Mouse (Mus musculus) embryonic stem cell, embryonic (primary cell): ENCODE data around the gene Bbc3.

Experiments used
- CTCF ChIA-PET, 4 experiments: fragments of 300-600 bp in 2 of 4; fragments of 350-600 bp in 2 of 4; sonication (Branson Sonifier 250); formaldehyde crosslinking; loops; one replicate each; lab custom pipeline; 2022; ENCODE audit warnings: inconsistent platforms in 2 of 4; lab: Charles Lee
- POLR2A ChIA-PET, 4 experiments: fragments of 300-600 bp in 2 of 4; fragments of 350-600 bp in 2 of 4; sonication (Branson Sonifier 250); formaldehyde crosslinking; loops; one replicate each; lab custom pipeline; 2022; ENCODE audit warnings: antibody characterized with exemption in 4 of 4, inconsistent platforms in 1 of 4; lab: Charles Lee

Gene Bbc3

GRCm38 (mm10) chr7:16308555-16309317 is 543 bp downstream of the Bbc3 start:
- ChIA-PET CTCF (interaction anchor here in 1 of 4 experiments (4.2 kb wide), 1 partner anchor 14 kb away, joined by 32 read pairs; no protein-coding TSS in a partner anchor), POLR2A (interaction anchor here in 3 of 4 experiments (0.6 to 8.9 kb wide), 23 partner anchors 7 to 167 kb away, joined by 3 to 111 read pairs (median 4); partner anchors contain the start of genes Ccdc9 (in 1 of the 3), Inafm1 (in 1 of the 3) and Zc3h4 (in 1 of the 3))

DNA sequence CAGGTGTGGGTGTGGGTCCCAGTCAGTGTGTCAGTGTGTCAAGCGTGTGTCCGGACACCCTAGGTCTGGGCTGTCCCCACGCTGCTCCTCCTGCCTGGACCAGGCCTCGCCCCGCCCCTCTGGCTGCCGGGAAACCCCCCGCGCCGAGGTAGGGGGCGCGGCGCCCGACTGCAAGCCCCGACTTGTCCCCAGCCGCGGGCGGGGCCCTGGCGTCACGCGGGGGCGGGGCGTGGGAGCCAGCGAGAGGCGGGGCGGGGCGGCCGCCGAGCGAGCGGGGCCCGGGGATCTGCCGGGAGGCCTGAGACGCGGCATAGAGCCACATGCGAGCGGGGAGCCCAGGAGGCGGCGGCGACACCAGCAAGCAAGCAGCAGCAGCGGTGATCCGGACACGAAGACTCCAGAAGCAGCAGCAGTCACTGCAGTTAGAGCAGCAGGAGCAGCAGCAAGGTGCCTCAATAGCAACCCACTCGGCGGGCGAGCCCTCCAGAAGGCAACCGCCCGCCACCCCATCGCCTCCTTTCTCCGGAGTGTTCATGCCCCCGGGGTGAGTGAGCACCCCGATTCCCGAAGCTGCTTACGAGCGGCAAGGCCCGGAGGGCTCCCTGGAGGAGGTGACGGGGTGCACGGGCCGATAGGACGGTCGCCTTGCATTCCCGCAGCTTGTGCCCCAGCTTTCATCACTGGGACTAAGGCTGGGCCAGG is 1.3 kb downstream of the Bbc3 start:
- ChIA-PET CTCF (interaction anchor here in 3 of 4 experiments (0.7 to 4.2 kb wide), 5 partner anchors 15 to 487 kb away, joined by 4 to 32 read pairs (median 7); no protein-coding TSS in a partner anchor), POLR2A (interaction anchor here in 3 of 4 experiments (0.6 to 8.9 kb wide), 22 partner anchors 8 to 166 kb away, joined by 3 to 111 read pairs (median 5); partner anchors contain the start of genes Ccdc9 (in 1 of the 3), Inafm1 (in 1 of the 3) and Zc3h4 (in 1 of the 3))

DNA sequence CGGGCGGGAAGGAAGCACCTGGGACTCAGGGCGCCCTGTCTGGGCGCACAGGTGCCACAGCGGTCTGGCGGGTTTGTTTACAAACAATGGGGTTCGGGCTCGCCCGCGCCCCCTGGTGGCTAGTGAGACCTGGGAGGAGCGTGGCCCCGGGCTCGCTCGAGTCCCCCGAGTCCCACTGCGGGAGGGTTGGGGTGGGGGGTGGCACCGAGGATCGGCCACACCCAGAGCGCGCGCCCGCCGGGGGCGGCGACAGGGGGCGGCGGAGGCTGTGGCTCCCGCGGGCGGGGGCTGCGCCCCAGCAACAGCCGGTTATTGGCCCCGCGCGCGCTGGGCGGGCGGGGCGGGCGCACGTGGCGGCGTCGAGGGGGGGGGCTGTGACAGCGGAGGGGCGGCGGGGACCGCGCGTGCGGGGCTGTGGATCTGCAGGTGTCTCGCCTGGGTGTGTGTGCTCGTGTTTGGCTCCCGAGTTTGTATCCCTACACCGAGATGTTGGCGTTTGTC is 1.9 kb downstream of the Bbc3 start:
- ChIA-PET POLR2A (interaction anchor here in 3 of 4 experiments (0.5 to 8.9 kb wide), 29 partner anchors 8 to 305 kb away, joined by 3 to 111 read pairs (median 4); partner anchors contain the start of genes Arhgap35 (in 1 of the 3), Ccdc9 (in 1 of the 3), Inafm1 (in 1 of the 3) and Slc8a2 (in 1 of the 3)), CTCF (interaction anchor here (0.6 to 4.2 kb wide), 13 partner anchors 11 to 487 kb away, joined by 3 to 32 read pairs (median 6); partner anchors contain the start of gene Inafm1 (in 1 of the 4))

DNA sequence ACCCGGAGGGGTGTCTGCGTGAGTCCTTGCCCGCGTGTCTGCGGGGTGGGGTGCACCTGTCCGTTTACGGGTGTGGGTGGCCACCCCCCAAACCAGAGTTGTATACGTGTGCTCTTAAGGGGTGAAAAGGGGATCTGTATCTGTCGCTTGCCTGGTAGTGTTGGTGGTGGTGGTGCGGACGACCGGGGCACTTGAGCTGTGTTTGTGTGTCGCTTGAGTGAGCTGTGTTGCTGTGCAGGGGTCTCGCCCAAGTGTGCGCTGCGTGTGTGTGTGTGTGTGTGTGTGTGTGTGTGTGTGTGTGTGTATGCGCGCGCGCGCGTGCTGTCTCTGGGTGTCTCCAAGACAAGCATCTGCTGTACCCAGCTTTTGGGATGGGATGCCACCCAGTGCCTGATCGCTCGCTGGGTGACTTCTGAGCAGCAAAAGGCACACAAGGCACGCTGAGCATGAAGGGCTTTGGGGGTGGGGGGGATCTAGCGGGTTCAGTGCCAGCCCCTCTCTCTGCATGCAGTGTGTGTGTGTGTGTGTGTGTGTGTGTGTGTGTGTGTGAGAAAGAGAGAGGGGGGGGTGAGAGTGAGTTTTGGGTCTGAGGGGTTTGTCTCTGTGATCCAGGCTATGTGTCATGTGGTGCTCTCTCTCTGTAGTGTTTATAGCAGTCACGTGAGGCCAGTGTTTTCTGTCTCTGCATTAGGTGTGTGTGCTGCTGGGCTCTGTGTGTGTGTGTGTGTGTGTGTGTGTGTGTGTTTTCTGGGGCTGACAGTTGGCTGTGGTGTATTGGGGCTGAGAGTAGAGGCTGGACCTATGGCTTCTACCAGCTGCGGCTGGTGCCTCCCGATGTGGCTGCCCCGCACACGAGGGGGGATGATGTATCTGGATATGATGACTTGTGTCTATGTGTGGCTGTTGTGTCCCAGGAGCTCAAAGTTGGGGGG is 2.6 kb downstream of the Bbc3 start:
- ChIA-PET CTCF (interaction anchor here (0.5 to 4.2 kb wide), 19 partner anchors 11 to 213 kb away, joined by 3 to 32 read pairs (median 4); partner anchors contain the start of gene Inafm1 (in 2 of the 4)), POLR2A (interaction anchor here in 3 of 4 experiments (0.5 to 8.9 kb wide), 33 partner anchors 9 to 304 kb away, joined by 3 to 111 read pairs (median 4); partner anchors contain the start of genes Ccdc9 (in 2 of the 3), Arhgap35 (in 1 of the 3), Inafm1 (in 1 of the 3) and Napa (in 1 of the 3))

GRCm38 (mm10) chr7:16311453-16312004 is 3.3 kb downstream of the Bbc3 start:
- POLR2A ChIA-PET = interaction anchor here in 3 of 4 experiments (0.6 to 8.9 kb wide), 24 partner anchors 10 to 304 kb away, joined by 3 to 111 read pairs (median 8); partner anchors contain the start of genes Ccdc9 (in 2 of the 3), Arhgap35 (in 1 of the 3), Napa (in 1 of the 3) and Sae1 (in 1 of the 3)

GRCm38 (mm10) chr7:16312011-16312671 is 3.9 kb downstream of the Bbc3 start:
- CTCF ChIA-PET = interaction anchor here in 2 of 4 experiments (0.6 to 3.8 kb wide), 4 partner anchors 14 to 49 kb away, joined by 12 to 28 read pairs (median 13); partner anchors contain the start of gene Inafm1 (in 1 of the 2)
- POLR2A ChIA-PET = interaction anchor here (0.6 to 8.9 kb wide), 19 partner anchors 11 to 135 kb away, joined by 3 to 111 read pairs (median 8); partner anchors contain the start of genes Ccdc9 (in 1 of the 4) and Sae1 (in 1 of the 4)

More at GRCm38 (mm10) chr7:16311453-16312004, 3.3 kb downstream of the Bbc3 start:
- CTCF ChIA-PET = interaction anchor here in 2 of 4 experiments (0.5 to 3.8 kb wide), 5 partner anchors 16 to 142 kb away, joined by 3 to 28 read pairs (median 12); partner anchors contain the start of gene Inafm1 (in 1 of the 2)

DNA sequence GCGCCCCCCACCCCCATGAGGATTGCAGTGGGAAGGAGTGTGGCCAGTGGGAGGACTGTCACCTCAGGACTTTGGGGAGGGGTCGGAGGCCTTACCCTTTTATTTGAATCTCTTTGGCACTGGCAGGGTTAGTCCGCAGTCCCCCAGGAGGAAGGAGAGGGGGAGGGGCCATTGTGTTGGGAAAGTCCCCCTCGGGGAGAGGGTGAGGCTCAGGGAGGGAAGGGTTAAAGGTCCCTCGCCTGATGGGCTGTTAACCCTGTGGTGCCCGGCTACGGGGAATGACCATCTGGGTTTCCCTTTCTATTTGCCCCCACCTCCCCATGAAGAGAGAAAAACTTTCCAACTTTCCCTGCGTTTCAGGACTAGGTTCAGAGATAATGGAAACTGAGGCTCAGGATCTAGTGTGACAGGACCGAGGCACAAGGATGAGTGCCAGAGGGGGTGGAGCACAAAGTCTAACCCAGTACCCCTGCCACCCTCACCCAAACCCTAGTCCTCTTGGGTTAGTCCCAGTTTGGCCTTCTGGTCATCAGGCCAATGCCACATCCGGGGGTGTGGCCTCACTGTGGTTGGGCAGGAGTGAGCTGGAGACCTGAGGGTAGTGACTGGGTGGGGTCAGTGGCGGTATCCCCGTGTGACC is 4.6 kb downstream of the Bbc3 start:
- POLR2A ChIA-PET = interaction anchor here (0.6 to 8.9 kb wide), 51 partner anchors 10 to 306 kb away, joined by 3 to 111 read pairs (median 5); partner anchors contain the start of genes Ccdc9 (in 3 of the 4), Sae1 (in 2 of the 4), Inafm1 (in 1 of the 4) and Slc8a2 (in 1 of the 4)
- CTCF ChIA-PET = interaction anchor here (0.6 to 3.8 kb wide), 10 partner anchors 13 to 150 kb away, joined by 3 to 28 read pairs (median 10); no protein-coding TSS in a partner anchor

GRCm38 (mm10) chr7:16313481-16314220 is 5.5 kb downstream of the Bbc3 start:
- ChIA-PET POLR2A (interaction anchor here (0.5 to 8.9 kb wide), 63 partner anchors 9 to 475 kb away, joined by 3 to 111 read pairs (median 4); partner anchors contain the start of genes Inafm1 (in 3 of the 4), Ccdc9 (in 2 of the 4), Sae1 (in 2 of the 4) and Napa (in 1 of the 4)), CTCF (interaction anchor here (0.6 to 3.8 kb wide), 12 partner anchors 12 to 311 kb away, joined by 3 to 28 read pairs (median 6); partner anchors contain the start of gene Arhgap35 (in 1 of the 4))

DNA sequence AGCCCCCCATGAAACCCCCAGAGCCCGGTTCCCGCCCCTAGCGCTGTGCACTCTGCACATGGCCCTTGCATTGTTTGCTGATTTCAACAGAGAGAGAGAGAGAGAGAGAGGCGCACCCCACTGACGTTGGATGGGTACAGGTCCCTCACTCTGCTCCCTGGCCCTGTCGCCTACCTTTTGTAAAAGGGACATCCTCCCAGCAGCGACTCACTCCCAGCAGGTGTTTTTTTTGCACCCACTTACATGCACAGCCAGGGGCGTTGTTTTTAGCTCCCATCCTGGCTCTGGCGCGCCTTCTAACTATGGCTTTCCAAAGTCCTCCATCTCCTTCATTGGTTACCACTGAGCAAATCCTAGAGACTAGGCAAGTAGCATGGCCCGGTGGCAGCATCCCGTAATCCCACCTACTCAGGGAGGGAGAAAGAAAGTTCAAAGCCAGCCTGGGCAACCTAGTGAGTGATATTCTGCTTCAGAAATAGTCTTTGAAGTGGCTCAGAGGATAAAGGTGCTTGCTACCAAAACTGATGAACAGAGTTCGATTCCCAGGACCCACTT is 6.1 kb downstream of the Bbc3 start:
- POLR2A ChIA-PET = interaction anchor here (0.5 to 8.9 kb wide), 44 partner anchors 8 to 476 kb away, joined by 3 to 111 read pairs (median 5); partner anchors contain the start of genes Inafm1 (in 3 of the 4), Ccdc9 (in 2 of the 4), Napa (in 1 of the 4) and Slc8a2 (in 1 of the 4)
- CTCF ChIA-PET = interaction anchor here in 3 of 4 experiments (0.6 to 3.8 kb wide), 8 partner anchors 12 to 310 kb away, joined by 3 to 28 read pairs (median 12); no protein-coding TSS in a partner anchor

DNA sequence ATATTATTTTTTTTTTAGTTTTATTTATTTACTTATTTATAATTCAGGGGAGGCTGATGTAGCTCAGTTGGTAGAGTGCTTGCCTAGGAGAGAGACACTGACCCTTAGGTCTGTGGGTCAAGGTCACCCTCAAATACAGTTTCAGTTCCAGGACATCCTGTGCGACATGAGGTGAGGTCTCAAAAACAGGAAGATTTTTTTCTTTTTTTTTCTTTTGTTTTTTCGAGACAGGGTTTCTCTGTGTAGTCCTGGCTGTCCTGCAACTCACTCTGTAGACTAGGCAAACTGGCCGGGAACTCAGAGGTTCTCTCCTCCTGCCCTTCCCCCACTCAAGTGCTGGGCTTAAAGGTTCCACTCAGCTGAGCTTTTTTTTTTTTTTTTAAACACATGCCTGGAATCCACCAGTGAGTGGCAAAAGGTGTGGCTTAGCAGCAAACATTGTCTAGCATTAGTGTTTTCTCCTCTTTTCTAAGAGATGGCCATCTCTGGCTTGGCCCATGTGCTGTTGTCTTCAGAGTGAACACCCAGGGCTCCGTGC is 7.1 kb downstream of the Bbc3 start:
- ChIA-PET CTCF (interaction anchor here in 2 of 4 experiments (2.7 to 3.8 kb wide), 3 partner anchors 11 to 21 kb away, joined by 11 to 28 read pairs (median 12); no protein-coding TSS in a partner anchor), POLR2A (interaction anchor here in 2 of 4 experiments (0.7 to 8.9 kb wide), 17 partner anchors 9 to 89 kb away, joined by 3 to 111 read pairs (median 9); partner anchors contain the start of genes Ccdc9 (in 2 of the 2), Inafm1 (in 1 of the 2) and Zc3h4 (in 1 of the 2))

GRCm38 (mm10) chr7:16317094-16317493 is 8.9 kb downstream of the Bbc3 start:
- ChIA-PET CTCF (no interaction called here), POLR2A (interaction anchor here in 2 of 4 experiments (1.2 to 6.6 kb wide), 5 partner anchors 10 to 82 kb away, joined by 3 to 48 read pairs (median 9); partner anchors contain the start of gene Ccdc9 (in 1 of the 2))

- ChIA-PET POLR2A (interaction anchor here in 3 of 4 experiments (0.7 to 4.6 kb wide), 9 partner anchors 8 to 62 kb away, joined by 3 to 15 read pairs (median 4); no protein-coding TSS in a partner anchor), CTCF (interaction anchor here in 2 of 4 experiments (0.6 to 2.1 kb wide), 4 partner anchors 24 to 309 kb away, joined by 3 to 10 read pairs (median 4); no protein-coding TSS in a partner anchor)
Measured at GRCm38 (mm10) chr7:16319216-16319615, 11.0 kb downstream of the Bbc3 start.

GRCm38 (mm10) chr7:16320479-16320878 is 12.3 kb downstream of the Bbc3 start:
- ChIA-PET POLR2A (interaction anchor here in 1 of 4 experiments (1.7 kb wide), 1 partner anchor 25 kb away, joined by 11 read pairs; no protein-coding TSS in a partner anchor), CTCF (no interaction called here)
